Mouse (Mus musculus): ENCODE results near the gene Rbp2. TPM values are rescaled to one million over a fixed set of nuclear protein-coding genes. Genes with fewer than 3 reads are reported as not detected.
A peak's percentile ranks its signal among the peaks of the same experiment; 100 is the strongest.

The Rbp2 gene
- not detected in 2 replicates for polyA plus RNA-seq (2014; fragmentation: Nextera tagmentation; extraction: Ambion mirVana)

DNA sequence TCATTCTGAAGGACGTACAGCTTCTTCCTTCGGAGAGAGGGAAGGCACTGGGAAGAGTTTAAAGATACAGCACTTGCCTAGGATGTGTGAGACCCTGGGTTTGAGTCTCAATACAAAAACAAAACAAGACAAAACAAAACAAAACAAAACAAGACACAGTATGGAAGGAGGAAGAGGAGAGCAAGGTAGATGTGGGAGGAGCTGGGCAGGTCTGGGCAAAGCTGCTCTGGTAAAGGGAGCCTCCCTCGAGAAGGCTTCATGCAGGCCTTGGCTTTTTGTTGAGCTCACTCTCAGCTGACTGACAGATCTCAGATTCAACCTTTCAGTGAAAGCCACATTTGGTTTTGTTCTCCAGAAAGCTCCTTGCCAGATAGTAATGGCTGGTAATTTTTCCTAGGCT, at the start of gene Rbp2:
Rbp2 (plus strand) TSS at position 301 of the 400 bp plus-strand sequence.
- ATAC-seq (ENCODE audit: low FRiP score, low TSS enrichment) (no peak), DNase-seq (no peak)
- no peak within 1 kb of the TSS for H3K4me3 ChIP-seq (replicated peaks; ENCODE audit: low read depth, low read length)
- no peak within 1 kb of the TSS for H3K27ac ChIP-seq (replicated peaks; ENCODE audit: low read depth, low read length)
- H3K27me3 ChIP-seq (ENCODE audit: control insufficient read depth, insufficient read depth, low read length): no peaks in the 10 kb centered on the region
- 89% methylated on average over 3 of the region's 3 CpGs for WGBS
- no peaks in the 10 kb centered on the region for H3K36me3 ChIP-seq (ENCODE audit: control insufficient read depth, insufficient read depth, low read length)
- no peak within 1 kb of the TSS for H3K4me2 ChIP-seq (ENCODE audit: low read length)
- H3K9me3 ChIP-seq (ENCODE audit: control insufficient read depth, low read length): no peaks in the 10 kb centered on the region
- no peaks in the 10 kb centered on the region for H3K4me1 ChIP-seq (ENCODE audit: control insufficient read depth, insufficient read depth, low read length)
- no peak within 1 kb of the TSS for H3K9ac ChIP-seq (replicated peaks; ENCODE audit: low read length)

DNA sequence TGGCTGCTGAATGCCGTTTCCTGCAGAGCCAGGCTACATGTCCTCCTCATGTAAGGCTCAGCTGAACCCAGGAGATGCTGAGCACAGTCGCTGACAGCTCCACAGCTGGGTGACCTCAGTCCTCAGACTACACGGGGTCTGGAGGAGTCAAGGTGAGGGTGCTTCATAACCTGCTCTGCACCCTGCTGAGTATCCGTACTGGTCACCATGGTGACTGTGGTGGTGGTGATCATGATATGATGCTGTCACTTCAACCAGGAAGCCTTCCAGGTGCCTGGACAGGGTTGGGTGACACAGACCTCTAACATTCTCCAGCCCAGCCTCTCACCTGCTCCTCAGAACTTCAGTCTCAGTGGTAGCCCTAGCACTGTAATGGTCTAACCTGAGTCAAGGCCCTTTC, 48.1 kb upstream of the Rbp2 start:
- Histone ChIP-seq H3K36me3 (ENCODE audit: control insufficient read depth, insufficient read depth, low read length) (no peaks in the 10 kb centered on the region), H3K9ac (replicated peaks; ENCODE audit: low read length) (no peak overlapping the region), H3K27ac (replicated peaks; ENCODE audit: low read depth, low read length) (no peak overlapping the region), H3K9me3 (ENCODE audit: control insufficient read depth, low read length) (no peaks in the 10 kb centered on the region), H3K4me1 (ENCODE audit: control insufficient read depth, insufficient read depth, low read length) (no peaks in the 10 kb centered on the region; the same call in 1 of the 2 replicates), H3K27me3 (ENCODE audit: control insufficient read depth, insufficient read depth, low read length) (no peaks in the 10 kb centered on the region), H3K4me3 (replicated peaks; ENCODE audit: low read depth, low read length) (no peak overlapping the region), H3K4me2 (ENCODE audit: low read length) (no peak overlapping the region)
- WGBS: 89% methylated on average over 4 of the region's 4 CpGs
- ATAC-seq (ENCODE audit: low FRiP score, low TSS enrichment): no peak
- DNase-seq: no peak

DNA sequence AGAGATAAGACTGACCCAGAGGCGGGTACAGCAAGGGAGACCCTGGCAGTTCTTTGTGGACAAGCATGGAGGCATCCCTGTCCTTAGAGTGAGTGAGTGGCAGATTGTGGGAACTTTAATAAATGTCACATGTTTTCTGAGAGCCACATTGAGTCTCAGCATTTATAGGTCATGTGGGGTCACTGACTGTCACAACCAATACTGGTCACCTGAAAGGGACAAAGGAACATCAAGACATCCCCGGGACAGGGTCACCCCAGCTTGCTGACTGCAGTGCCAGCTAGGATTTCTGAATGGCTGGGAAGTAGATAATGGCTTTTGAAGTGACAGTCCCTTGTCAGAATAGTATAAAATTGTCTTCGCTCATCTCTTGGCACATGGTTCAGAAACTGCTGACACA, 46.8 kb upstream of the Rbp2 start:
- H3K4me2 ChIP-seq (ENCODE audit: low read length): no peak overlapping the region
- DNase-seq (no peak), ATAC-seq (ENCODE audit: low FRiP score, low TSS enrichment) (no peak)
- H3K4me1 ChIP-seq (ENCODE audit: control insufficient read depth, insufficient read depth, low read length): no peaks in the 10 kb centered on the region
- no peak overlapping the region for H3K4me3 ChIP-seq (replicated peaks; ENCODE audit: low read depth, low read length)
- H3K27ac ChIP-seq (replicated peaks; ENCODE audit: low read depth, low read length): no peak overlapping the region
- no peaks in the 10 kb centered on the region for H3K27me3 ChIP-seq (ENCODE audit: control insufficient read depth, insufficient read depth, low read length)
- H3K36me3 ChIP-seq (ENCODE audit: control insufficient read depth, insufficient read depth, low read length): no peaks in the 10 kb centered on the region
- no peaks in the 10 kb centered on the region for H3K9me3 ChIP-seq (ENCODE audit: control insufficient read depth, low read length)
- 58% methylated on average over 3 of the region's 3 CpGs for WGBS
- no peak overlapping the region for H3K9ac ChIP-seq (replicated peaks; ENCODE audit: low read length)

- H3K27me3 ChIP-seq (ENCODE audit: control insufficient read depth, insufficient read depth, low read length): no peaks in the 10 kb centered on the region
- H3K36me3 ChIP-seq (ENCODE audit: control insufficient read depth, insufficient read depth, low read length): no peaks in the 10 kb centered on the region
- WGBS: 42% methylated on average over 5 of the region's 5 CpGs
- no peaks in the 10 kb centered on the region for H3K4me1 ChIP-seq (ENCODE audit: control insufficient read depth, insufficient read depth, low read length)
- H3K4me2 ChIP-seq (ENCODE audit: low read length): no peak overlapping the region
- ATAC-seq (ENCODE audit: low FRiP score, low TSS enrichment) (no peak), DNase-seq (peak; percentile 69)
- H3K9ac ChIP-seq (replicated peaks; ENCODE audit: low read length): no peak overlapping the region
- no peak overlapping the region for H3K4me3 ChIP-seq (replicated peaks; ENCODE audit: low read depth, low read length)
- H3K9me3 ChIP-seq (ENCODE audit: control insufficient read depth, low read length): no peaks in the 10 kb centered on the region
- no peak overlapping the region for H3K27ac ChIP-seq (replicated peaks; ENCODE audit: low read depth, low read length)
Measured at GRCm38 (mm10) chr9:98442638-98443037, 43.3 kb upstream of the Rbp2 start.

- Histone ChIP-seq H3K9ac (replicated peaks; ENCODE audit: low read length) (no peak overlapping the region), H3K27me3 (ENCODE audit: control insufficient read depth, insufficient read depth, low read length) (no peaks in the 10 kb centered on the region), H3K4me2 (ENCODE audit: low read length) (no peak overlapping the region), H3K4me1 (ENCODE audit: control insufficient read depth, insufficient read depth, low read length) (no peaks in the 10 kb centered on the region), H3K4me3 (replicated peaks; ENCODE audit: low read depth, low read length) (no peak overlapping the region), H3K27ac (replicated peaks; ENCODE audit: low read depth, low read length) (no peak overlapping the region), H3K36me3 (ENCODE audit: control insufficient read depth, insufficient read depth, low read length) (no peaks in the 10 kb centered on the region), H3K9me3 (ENCODE audit: control insufficient read depth, low read length) (no peaks in the 10 kb centered on the region)
- no peak for ATAC-seq (ENCODE audit: low FRiP score, low TSS enrichment)
- no peak for DNase-seq
- 79% methylated on average over 9 of the region's 9 CpGs for WGBS
Measured at GRCm38 (mm10) chr9:98445359-98446149, 40.4 kb upstream of the Rbp2 start.

- ATAC-seq (ENCODE audit: low FRiP score, low TSS enrichment) (no peak), DNase-seq (no peak)
Measured at GRCm38 (mm10) chr9:98450976-98451375, 34.9 kb upstream of the Rbp2 start.

GRCm38 (mm10) chr9:98466709-98467108, 19.2 kb upstream of the Rbp2 start:
- DNase-seq: no peak
- WGBS: 83% methylated on average over 2 of the region's 2 CpGs
- ATAC-seq (ENCODE audit: low FRiP score, low TSS enrichment): no peak

More at GRCm38 (mm10) chr9:98450976-98451375, 34.9 kb upstream of the Rbp2 start:
- H3K4me3 ChIP-seq (replicated peaks; ENCODE audit: low read depth, low read length): no peak overlapping the region
- no peaks in the 10 kb centered on the region for H3K27me3 ChIP-seq (ENCODE audit: control insufficient read depth, insufficient read depth, low read length)
- H3K36me3 ChIP-seq (ENCODE audit: control insufficient read depth, insufficient read depth, low read length): no peaks in the 10 kb centered on the region
- H3K4me1 ChIP-seq (ENCODE audit: control insufficient read depth, insufficient read depth, low read length): no peaks in the 10 kb centered on the region
- WGBS: 59% methylated on average over 1 of the region's 1 CpGs
- no peak overlapping the region for H3K27ac ChIP-seq (replicated peaks; ENCODE audit: low read depth, low read length)
- no peaks in the 10 kb centered on the region for H3K9me3 ChIP-seq (ENCODE audit: control insufficient read depth, low read length)
- no peak overlapping the region for H3K4me2 ChIP-seq (ENCODE audit: low read length)
- no peak overlapping the region for H3K9ac ChIP-seq (replicated peaks; ENCODE audit: low read length)

DNA sequence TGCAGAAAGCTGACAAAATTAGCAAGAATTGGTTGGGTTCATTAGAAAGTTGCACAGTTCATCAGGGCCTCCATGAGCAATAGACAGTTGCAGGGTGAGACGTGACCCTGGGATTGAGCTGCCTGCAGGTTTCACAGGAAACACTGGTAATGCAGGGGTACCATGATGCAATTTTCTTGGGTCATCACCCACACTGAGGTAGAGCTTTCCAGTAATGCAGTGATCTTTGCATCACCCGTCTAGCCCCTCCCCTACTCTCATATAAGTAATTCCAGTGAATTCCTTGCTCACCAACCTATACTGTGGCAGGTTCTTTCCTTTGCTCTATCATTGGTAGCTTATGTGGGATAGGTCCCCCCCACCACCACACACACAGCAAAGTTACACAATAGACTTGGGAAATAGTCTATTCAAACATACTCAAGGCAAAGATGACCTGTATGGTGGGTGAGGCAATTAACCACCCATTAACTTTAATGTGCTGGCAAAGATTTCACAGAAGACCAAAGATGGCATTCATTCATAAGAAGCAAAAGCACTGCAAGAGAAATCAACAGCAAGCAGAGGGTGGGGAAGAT, 5.7 kb upstream of the Rbp2 start:
- ATAC-seq (ENCODE audit: low FRiP score, low TSS enrichment) (no peak), DNase-seq (no peak)
- Histone ChIP-seq H3K9me3 (ENCODE audit: control insufficient read depth, low read length) (no peaks in the 10 kb centered on the region), H3K9ac (replicated peaks; ENCODE audit: low read length) (no peak overlapping the region), H3K4me3 (replicated peaks; ENCODE audit: low read depth, low read length) (no peak overlapping the region), H3K36me3 (ENCODE audit: control insufficient read depth, insufficient read depth, low read length) (no peaks in the 10 kb centered on the region), H3K27ac (replicated peaks; ENCODE audit: low read depth, low read length) (no peak overlapping the region), H3K4me2 (ENCODE audit: low read length) (no peak overlapping the region), H3K4me1 (ENCODE audit: control insufficient read depth, insufficient read depth, low read length) (no peaks in the 10 kb centered on the region), H3K27me3 (ENCODE audit: control insufficient read depth, insufficient read depth, low read length) (no peaks in the 10 kb centered on the region)
- 93% methylated on average over 2 of the region's 2 CpGs for WGBS

More at GRCm38 (mm10) chr9:98466709-98467108, 19.2 kb upstream of the Rbp2 start:
- H3K27ac ChIP-seq (replicated peaks; ENCODE audit: low read depth, low read length): no peak overlapping the region
- no peaks in the 10 kb centered on the region for H3K4me1 ChIP-seq (ENCODE audit: control insufficient read depth, insufficient read depth, low read length)
- no peaks in the 10 kb centered on the region for H3K9me3 ChIP-seq (ENCODE audit: control insufficient read depth, low read length)
- H3K4me3 ChIP-seq (replicated peaks; ENCODE audit: low read depth, low read length): no peak overlapping the region
- H3K36me3 ChIP-seq (ENCODE audit: control insufficient read depth, insufficient read depth, low read length): no peaks in the 10 kb centered on the region
- H3K27me3 ChIP-seq (ENCODE audit: control insufficient read depth, insufficient read depth, low read length): no peaks in the 10 kb centered on the region
- no peak overlapping the region for H3K9ac ChIP-seq (replicated peaks; ENCODE audit: low read length)
- no peak overlapping the region for H3K4me2 ChIP-seq (ENCODE audit: low read length)

- no peaks in the 10 kb centered on the region for H3K27me3 ChIP-seq (ENCODE audit: control insufficient read depth, insufficient read depth, low read length)
- no peaks in the 10 kb centered on the region for H3K9me3 ChIP-seq (ENCODE audit: control insufficient read depth, low read length)
- ATAC-seq (ENCODE audit: low FRiP score, low TSS enrichment): no peak
- no peak for DNase-seq
- no peak overlapping the region for H3K4me2 ChIP-seq (ENCODE audit: low read length)
- 82% methylated on average over 4 of the region's 4 CpGs for WGBS
- H3K4me1 ChIP-seq (ENCODE audit: control insufficient read depth, insufficient read depth, low read length): no peaks in the 10 kb centered on the region
- H3K27ac ChIP-seq (replicated peaks; ENCODE audit: low read depth, low read length): no peak overlapping the region
- H3K4me3 ChIP-seq (replicated peaks; ENCODE audit: low read depth, low read length): no peak overlapping the region
- no peaks in the 10 kb centered on the region for H3K36me3 ChIP-seq (ENCODE audit: control insufficient read depth, insufficient read depth, low read length)
- H3K9ac ChIP-seq (replicated peaks; ENCODE audit: low read length): no peak overlapping the region
Measured at GRCm38 (mm10) chr9:98482256-98482655, 3.7 kb upstream of the Rbp2 start.

All from midbrain, embryonic 14.5 days (tissue).